Comparison of ENCODE assay signal across 21 mouse cellular contexts in genomic region chr4:91071263-91071662, GRCm38 (mm10).
"Had no signal": no experiment of that assay in that cellular context is flagged by ENCODE, and none has a peak within 500 bp of the region (broad histone marks: within the 10 kb centered on the region; RNA-seq: fewer than 3 reads in every experiment).

No protein-coding gene starts in this region.

- ATAC-seq: forebrain, embryonic 13.5 days; forebrain, embryonic 14.5 days; forebrain, embryonic 15.5 days; forebrain, embryonic 16.5 days; forebrain, postnatal 0 days had no signal

- DNase-seq: cerebellum, adult 8-10 months; cerebellum, adult 9-10 months; cerebellum, adult 9-11 months; cerebellum, postnatal 10 days; cerebellum, postnatal 14 days; cerebellum, postnatal 25 days; cerebellum, postnatal 36 days; embryo, embryonic 11 days; forebrain, postnatal 0 days; gastrocnemius, adult 2 months; gastrocnemius, postnatal 10 days; gastrocnemius, postnatal 14 days; gastrocnemius, postnatal 25 days; gastrocnemius, postnatal 36 days; heart, adult 11 months; heart, adult 18-20 months; heart, adult 2 months had no signal
